ENCODE assay signal across 8 mouse cellular contexts in genomic region chr10:128149592-128149991, GRCm38 (mm10). TPM values are rescaled to one million over a fixed set of nuclear protein-coding genes. Genes with fewer than 3 reads are reported as not detected.
DNase-seq lines count a peak whose midpoint lies in the region; ATAC-seq and TF ChIP-seq lines count a peak whose summit lies in the region.

No protein-coding gene starts in this region.

- H3K4me3 ChIP-seq in CH12.LX (replicated peaks in 1 of 3; ENCODE audit: low read depth in 2 of 3, low read length in 2 of 3, poor library complexity in 1 of 3): no peak overlapping the region
- peak overlapping the region; percentile 6 for H3K4me3 ChIP-seq in liver, adult 2 months (ENCODE audit: insufficient read depth, low read depth, low read length)
- H3K4me3 ChIP-seq in neural tube, embryonic 12.5 days: no peak overlapping the region

- H3K79me2 ChIP-seq in CH12.LX (replicated peaks; ENCODE audit: control insufficient read depth, extremely low read depth, insufficient read depth, poor library complexity, severe bottlenecking): peaks cover 2% of the 10 kb centered on the region; the same call in 1 of the 2 replicates
- H3K79me2 ChIP-seq in liver, adult 2 months (ENCODE audit: control insufficient read depth, insufficient read depth, low read length): peaks cover 1% of the 10 kb centered on the region; the same call in 1 of the 2 replicates

- no peaks in the 10 kb centered on the region for H3K27me3 ChIP-seq in CH12.LX (replicated peaks)
- H3K27me3 ChIP-seq in liver, adult 2 months (ENCODE audit: control insufficient read depth, insufficient read depth, low read length): no peaks in the 10 kb centered on the region
- no peaks in the 10 kb centered on the region for H3K27me3 ChIP-seq in neural tube, embryonic 12.5 days (replicated peaks)

- H3K27ac ChIP-seq in CH12.LX (ENCODE audit: insufficient read depth, low read depth): no peak overlapping the region
- no peak overlapping the region for H3K27ac ChIP-seq in liver, adult 2 months (replicated peaks; ENCODE audit: insufficient read depth, low read depth, low read length)
- no peak overlapping the region for H3K27ac ChIP-seq in neural tube, embryonic 12.5 days

- in situ Hi-C loops in CH12.LX (cut with MboI; ENCODE audit: low pct_ligation_motif_present, low pct_unique_long_range_greater_than_20kb, low sequenced_read_pairs): loop anchor here (5.0 to 10.0 kb wide), 2 partner anchors 38 to 55 kb away; partner anchors contain the start of gene Baz2a

- peak; percentile 38; the same call in 1 of the 2 replicates for TF ChIP-seq POLR2A in CH12.LX (IDR thresholded peaks at IDR 0.05; ENCODE audit: low read depth, low read length)
- no peak for TF ChIP-seq POLR2A in liver, adult 2 months (IDR thresholded peaks at IDR 0.05; ENCODE audit: extremely low read depth, insufficient read depth, low read length)

- peak overlapping the region; percentile 51 for H3K4me2 ChIP-seq in CH12.LX (ENCODE audit: insufficient read depth, low read depth, poor library complexity, severe bottlenecking)
- peak overlapping the region; percentile 20; the same call in 1 of the 2 replicates for H3K4me2 ChIP-seq in neural tube, embryonic 12.5 days (replicated peaks)

- TF ChIP-seq CTCF in CH12.LX (conservative IDR thresholded peaks at IDR 0.05 in 1 of 2, IDR thresholded peaks at IDR 0.05 in 1 of 2; ENCODE audit: low read depth in 2 of 2, low read length in 2 of 2): peak in 1 of 2 experiments; percentile 68; a peak in 2 of 4 replicates
- TF ChIP-seq CTCF in liver, adult 2 months (IDR thresholded peaks at IDR 0.05; ENCODE audit: low read depth, low read length): peak; percentile 74

- 15% methylated on average over 5 of the region's 5 CpGs for WGBS in liver, adult 2 months
- WGBS in neural tube, embryonic 12.5 days: 8% methylated on average over 5 of the region's 5 CpGs

- dilution Hi-C loops in CH12.LX (cut with MboI; ENCODE audit: extremely low pct_ligation_motif_present, extremely low pct_unique_long_range_greater_than_20kb, low sequenced_read_pairs): no loop called here

- TF ChIP-seq EP300 in CH12.LX (IDR thresholded peaks at IDR 0.05; ENCODE audit: low read length): peak; percentile 30

- H3K9ac ChIP-seq in CH12.LX (ENCODE audit: insufficient read depth, low read depth): peak overlapping the region; percentile 57
- no peak overlapping the region; the same call in 1 of the 2 replicates for H3K9ac ChIP-seq in liver, adult 2 months (ENCODE audit: low read depth, low read length)
- H3K9ac ChIP-seq in neural tube, embryonic 12.5 days: no peak overlapping the region

- TF ChIP-seq RAD21 in CH12.LX (IDR thresholded peaks at IDR 0.05; ENCODE audit: low read depth, low read length): peak; percentile 39

- peaks cover 0 to 16% of the 10 kb centered on the region in 2 experiments; a peak in 2 of 4 replicates for H3K4me1 ChIP-seq in CH12.LX (ENCODE audit: control insufficient read depth in 1 of 2, insufficient read depth in 2 of 2)
- no peaks in the 10 kb centered on the region; the same call in 1 of the 2 replicates for H3K4me1 ChIP-seq in liver, adult 2 months (ENCODE audit: control insufficient read depth, insufficient read depth, low read length)
- H3K4me1 ChIP-seq in neural tube, embryonic 12.5 days: no peaks in the 10 kb centered on the region

- DNase-seq in CH12.LX (ENCODE audit: extremely low read depth): peak; percentile 76
- DNase-seq in adrenal gland, adult 2 months: peak; percentile 92
- peak; percentile 41 for DNase-seq in fibroblast of lung, adult 2 months (ENCODE audit: low read depth)
- peak; percentile 69 for DNase-seq in liver, adult 2 months (ENCODE audit: extremely low read depth, low read depth, low spot score)
- DNase-seq in thymus, postnatal 4 days: peak; percentile 54
- DNase-seq in layer of hippocampus, postnatal 25 days (ENCODE audit: extremely low spot score in 1 of 2, low spot score in 1 of 2): no peak

- H3K36me3 ChIP-seq in CH12.LX (replicated peaks in 1 of 2; ENCODE audit: control insufficient read depth in 1 of 2, insufficient read depth in 1 of 2, low read length in 1 of 2): peaks cover 19 to 44% of the 10 kb centered on the region in 2 experiments
- no peaks in the 10 kb centered on the region for H3K36me3 ChIP-seq in liver, adult 2 months (ENCODE audit: control insufficient read depth, insufficient read depth, low read length)
- H3K36me3 ChIP-seq in neural tube, embryonic 12.5 days: peaks cover 13% of the 10 kb centered on the region

- H3K9me3 ChIP-seq in CH12.LX (replicated peaks; ENCODE audit: low read length): no peaks in the 10 kb centered on the region
- no peaks in the 10 kb centered on the region for H3K9me3 ChIP-seq in neural tube, embryonic 12.5 days

- peak; percentile 95 to 98 for ATAC-seq in hematopoietic stem cell, adult 5-6 weeks (replicated peaks in 1 of 2; ENCODE audit: insufficient read depth in 1 of 2, low FRiP score in 2 of 2, low TSS enrichment in 1 of 2, low read depth in 1 of 2, poor library complexity in 2 of 2, severe bottlenecking in 2 of 2)
- ATAC-seq in neural tube, embryonic 12.5 days (ENCODE audit: low FRiP score, low read depth): no peak

TF ChIP-seq in CH12.LX, 34 proteins besides CTCF, POLR2A, EP300 and RAD21 (continues in another document):
- TF ChIP-seq SMC3 (IDR thresholded peaks at IDR 0.05; ENCODE audit: low read depth, low read length) (peak; percentile 62), ZKSCAN1 (IDR thresholded peaks at IDR 0.05; ENCODE audit: borderline replicate concordance, low read depth, low read length) (no peak), USF2 (conservative IDR thresholded peaks at IDR 0.05; ENCODE audit: low read depth, low read length) (no peak), KAT2A (IDR thresholded peaks at IDR 0.05; ENCODE audit: insufficient replicate concordance, low read length) (no peak), RCOR1 (conservative IDR thresholded peaks at IDR 0.05; ENCODE audit: low read depth, low read length) (no peak), ZMIZ1 (IDR thresholded peaks at IDR 0.05; ENCODE audit: low read depth, low read length) (no peak), SIN3A (IDR thresholded peaks at IDR 0.05; ENCODE audit: low read length) (peak; percentile 77; the same call in 1 of the 2 replicates), ELF1 (IDR thresholded peaks at IDR 0.05; ENCODE audit: low read depth, low read length) (peak; percentile 83), JUND (conservative IDR thresholded peaks at IDR 0.05; ENCODE audit: low read depth, low read length) (no peak), GABPA (IDR thresholded peaks at IDR 0.05; ENCODE audit: insufficient replicate concordance, low read depth, low read length) (no peak), BHLHE40 (IDR thresholded peaks at IDR 0.05; ENCODE audit: low read depth, low read length) (no peak), ZNF384 (IDR thresholded peaks at IDR 0.05; ENCODE audit: low read depth, low read length) (no peak), TCF12 (IDR thresholded peaks at IDR 0.05; ENCODE audit: low read depth, low read length) (peak; percentile 62; the same call in 1 of the 2 replicates), MAFK (IDR thresholded peaks at IDR 0.05; ENCODE audit: insufficient replicate concordance, low read length) (no peak), NRF1 (IDR thresholded peaks at IDR 0.05; ENCODE audit: low read depth, low read length) (peak; percentile 13; the same call in 1 of the 2 replicates), CHD2 (IDR thresholded peaks at IDR 0.05; ENCODE audit: low read length) (no peak), IRF4 (IDR thresholded peaks at IDR 0.05; ENCODE audit: low read depth, low read length) (peak; percentile 52), NELFE (IDR thresholded peaks at IDR 0.05; ENCODE audit: low read depth, low read length) (peak; percentile 33; the same call in 1 of the 2 replicates), POLR2AphosphoS2 (IDR thresholded peaks at IDR 0.05; ENCODE audit: low read depth, low read length) (no peak), JUN (IDR thresholded peaks at IDR 0.05; ENCODE audit: insufficient read depth, low read depth, low read length) (peak; percentile 18; the same call in 1 of the 2 replicates), ETS1 (conservative IDR thresholded peaks at IDR 0.05; ENCODE audit: low read depth, low read length) (peak; percentile 83)

RNA-seq across cellular contexts. Expression of gene Rbms2, which starts 30.5 kb away (rescaled TPM):
- total RNA-seq in CH12.LX (2012; rRNA removed) (9.4 and 9.8 TPM in 2 replicates), CH12.LX (2014; rRNA removed) (8.5 and 9.1 TPM in 2 replicates)
- polyA plus RNA-seq in CH12.LX (2012; ENCODE audit: insufficient read length, low read depth): 36.6 and 48.2 TPM in 2 replicates
- 100 to 1,000 TPM in 1 of 2 experiments, 10 to 100 TPM in 1; 99.3 to 124 TPM for total RNA-seq in adrenal gland, adult 2 months (2021)
- 118 and 130 TPM in 2 replicates for polyA plus RNA-seq in adrenal gland, adult 2 months (2012; rRNA removed)
- 6.9 and 9.3 TPM in 2 replicates for total RNA-seq in hematopoietic stem cell, adult 5-6 weeks (2017)
- total RNA-seq in liver, adult 2 months (2014; rRNA removed): 8.0 and 9.6 TPM in 2 replicates
- polyA plus RNA-seq in liver, adult 2 months (2012; rRNA removed): 21.2 and 23.2 TPM in 2 replicates
- polyA plus RNA-seq in neural tube, embryonic 12.5 days (2016; fragmentation: Nextera tagmentation; extraction: Ambion mirVana): 17.2 and 20.0 TPM in 2 replicates
- 10 to 100 TPM; 11.5 to 11.9 TPM for total RNA-seq in layer of hippocampus, postnatal 25 days (2021)

RNA-seq across cellular contexts. Expression of gene Gls2, which starts 44.7 kb away (rescaled TPM):
- total RNA-seq in CH12.LX (2012; rRNA removed) (1.8 and 2.2 TPM in 2 replicates), CH12.LX (2014; rRNA removed) (1.9 and 2.0 TPM in 2 replicates)
- polyA plus RNA-seq in CH12.LX (2012; ENCODE audit: insufficient read length, low read depth): 0.86 and 1.8 TPM in 2 replicates
- total RNA-seq in adrenal gland, adult 2 months (2021): 1 to 10 TPM; 2.5 to 3.7 TPM
- 3.8 and 7.5 TPM in 2 replicates for polyA plus RNA-seq in adrenal gland, adult 2 months (2012; rRNA removed)
- 0.38 and 0.79 TPM in 2 replicates for total RNA-seq in hematopoietic stem cell, adult 5-6 weeks (2017)
- 485 and 986 TPM in 2 replicates for total RNA-seq in liver, adult 2 months (2014; rRNA removed)
- polyA plus RNA-seq in liver, adult 2 months (2012; rRNA removed): 1,667 and 2,920 TPM in 2 replicates
- 1.00 and 1.5 TPM in 2 replicates for polyA plus RNA-seq in neural tube, embryonic 12.5 days (2016; fragmentation: Nextera tagmentation; extraction: Ambion mirVana)
- 10 to 100 TPM; 19.2 to 23.5 TPM for total RNA-seq in layer of hippocampus, postnatal 25 days (2021)

RNA-seq across cellular contexts. Expression of gene Baz2a, which starts 58.2 kb away (rescaled TPM):
- total RNA-seq in CH12.LX (2012; rRNA removed) (11.8 and 12.8 TPM in 2 replicates), CH12.LX (2014; rRNA removed) (4.5 and 5.4 TPM in 2 replicates)
- 29.5 and 34.0 TPM in 2 replicates for polyA plus RNA-seq in CH12.LX (2012; ENCODE audit: insufficient read length, low read depth)
- 10 to 100 TPM; 40.8 to 49.6 TPM for total RNA-seq in adrenal gland, adult 2 months (2021)
- 24.5 and 31.6 TPM in 2 replicates for polyA plus RNA-seq in adrenal gland, adult 2 months (2012; rRNA removed)
- total RNA-seq in hematopoietic stem cell, adult 5-6 weeks (2017): 17.8 and 23.1 TPM in 2 replicates
- 6.6 and 9.1 TPM in 2 replicates for total RNA-seq in liver, adult 2 months (2014; rRNA removed)
- polyA plus RNA-seq in liver, adult 2 months (2012; rRNA removed): 9.7 and 12.3 TPM in 2 replicates
- polyA plus RNA-seq in neural tube, embryonic 12.5 days (2016; fragmentation: Nextera tagmentation; extraction: Ambion mirVana): 12.2 and 14.9 TPM in 2 replicates
- total RNA-seq in layer of hippocampus, postnatal 25 days (2021): 10 to 100 TPM; 32.2 to 42.5 TPM

Comparison
In these comparisons a context has a peak if more than half of its experiments do, and no peak if none do; other contexts are left out.
1. DNase-seq: peak in CH12.LX (single experiment), adrenal gland, adult 2 months (single experiment), fibroblast of lung, adult 2 months (single experiment), liver, adult 2 months (single experiment) and thymus, postnatal 4 days (single experiment); none in layer of hippocampus, postnatal 25 days (0 of 2).
2. RNA of gene Gls2, which starts 44.7 kb away (total RNA-seq): 485 to 986 TPM in liver, adult 2 months; 19.2 to 23.5 TPM in layer of hippocampus, postnatal 25 days, 2.5 to 3.7 TPM in adrenal gland, adult 2 months, 1.8 to 2.2 TPM in CH12.LX and 0.38 to 0.79 TPM in hematopoietic stem cell, adult 5-6 weeks; every median in the first group is over 10 times any median in the second.